Mouse (Mus musculus) bone marrow macrophage, adult 2 months (primary cell): ENCODE results near the gene Zp3.

Experiments
- CTCF ChIP-seq: IDR thresholded peaks from 2 replicates; pipeline ENCODE4 v1.5.1; 2012; ENCODE audit warnings: low read depth, mild to moderate bottlenecking, low read length, moderate library complexity
- POLR2A ChIP-seq: IDR thresholded peaks from 2 replicates; pipeline ENCODE4 v1.6.1; 2012; ENCODE audit warnings: mild to moderate bottlenecking, low read depth, low read length, borderline replicate concordance

DNA sequence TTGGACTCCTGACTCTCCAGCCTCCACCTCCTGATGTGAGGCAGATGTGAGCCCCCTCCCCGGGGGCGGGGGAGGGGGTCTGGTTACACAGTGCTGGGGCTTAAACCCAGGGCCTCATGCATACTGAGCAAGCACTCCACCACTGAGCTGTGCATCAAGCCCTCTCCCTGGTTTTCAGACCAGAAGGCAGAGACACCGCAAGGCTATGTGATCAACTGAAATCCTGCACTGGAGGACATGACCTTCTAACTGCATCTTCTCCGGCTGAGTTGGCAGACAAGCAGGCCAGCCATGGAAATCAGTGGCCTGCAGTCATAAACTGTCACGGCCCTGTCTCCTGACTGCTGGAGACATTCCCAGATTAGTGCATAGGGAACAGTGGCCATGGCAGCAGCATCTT lies 39.3 kb upstream of the Zp3 start:
- TF ChIP-seq POLR2A (no peak), CTCF (no peak)
